Mouse (Mus musculus) myocyte (in vitro differentiated cells): Measurements from ENCODE around the gene Cmtm6.

Source experiments
- CEBPB ChIP-seq: IDR thresholded peaks from 2 replicates; pipeline ENCODE4 v1.6.1; 2011; ENCODE audit warnings: mild to moderate bottlenecking, moderate library complexity; ENCODE audit not compliant: poor library complexity, insufficient read depth, severe bottlenecking
- E2F4 ChIP-seq: IDR thresholded peaks from one replicate; pipeline ENCODE4 v1.6.1; 2011; ENCODE audit warnings: mild to moderate bottlenecking, control low read depth, moderate library complexity; ENCODE audit not compliant: insufficient read depth
- MAX ChIP-seq: IDR thresholded peaks from one replicate; pipeline ENCODE4 v1.6.1; 2011; ENCODE audit warnings: low read depth, mild to moderate bottlenecking, control low read depth
- MYOD1 ChIP-seq, 3 experiments: IDR thresholded peaks; one replicate each; pipeline ENCODE4 v1.6.1; 2011; ENCODE audit warnings: control low read depth in 2 of 3, low read depth in 2 of 3, mild to moderate bottlenecking in 2 of 3, moderate library complexity in 1 of 3; ENCODE audit not compliant: insufficient read length in 2 of 3, control insufficient read depth in 1 of 3
- MYOG ChIP-seq, 3 experiments: IDR thresholded peaks; one replicate each; pipeline ENCODE4 v1.6.1; 2011; ENCODE audit warnings: control low read depth in 2 of 3, low read depth in 2 of 3, mild to moderate bottlenecking in 2 of 3; ENCODE audit not compliant: insufficient read length in 2 of 3, control insufficient read depth in 1 of 3, insufficient read depth in 1 of 3
- POLR2A ChIP-seq: IDR thresholded peaks from one replicate; pipeline ENCODE4 v1.6.1; 2011; ENCODE audit warnings: low read depth, mild to moderate bottlenecking, control low read depth, moderate library complexity; ENCODE audit not compliant: insufficient read length
- POLR2AphosphoS2 ChIP-seq: IDR thresholded peaks from one replicate; pipeline ENCODE4 v1.6.1; 2011; ENCODE audit warnings: low read depth, control low read depth; ENCODE audit not compliant: insufficient read length
- REST ChIP-seq: IDR thresholded peaks from one replicate; pipeline ENCODE4 v1.6.1; 2011; ENCODE audit warnings: mild to moderate bottlenecking, control low read depth, moderate library complexity; ENCODE audit not compliant: insufficient read depth, insufficient read length
- SRF ChIP-seq: IDR thresholded peaks from one replicate; pipeline ENCODE4 v1.6.1; 2011; ENCODE audit warnings: low read depth; ENCODE audit not compliant: control insufficient read depth, insufficient read length
- TCF12 ChIP-seq: IDR thresholded peaks from one replicate; pipeline ENCODE4 v1.6.1; 2011; ENCODE audit warnings: mild to moderate bottlenecking, control low read depth; ENCODE audit not compliant: poor library complexity, insufficient read depth, severe bottlenecking
- TCF3 ChIP-seq: IDR thresholded peaks from one replicate; pipeline ENCODE4 v1.6.1; 2011; ENCODE audit warnings: low read depth, control low read depth; ENCODE audit not compliant: insufficient read length
- USF1 ChIP-seq: IDR thresholded peaks from one replicate; pipeline ENCODE4 v1.6.1; 2011; ENCODE audit warnings: low read depth, mild to moderate bottlenecking, control low read depth, moderate library complexity

- TF ChIP-seq POLR2A (no peak), POLR2AphosphoS2 (no peak), USF1 (no peak), TCF12 (no peak), MYOD1 (IDR thresholded peaks at IDR 0.05; ENCODE audit: control insufficient read depth in 1 of 3, insufficient read length in 2 of 3, low read depth in 2 of 3) (no peak), MYOG (IDR thresholded peaks at IDR 0.05; ENCODE audit: control insufficient read depth in 1 of 3, insufficient read depth in 1 of 3, insufficient read length in 2 of 3, low read depth in 2 of 3) (no peak), SRF (no peak), CEBPB (no peak), MAX (no peak), REST (no peak), E2F4 (no peak), TCF3 (no peak)
These were observed 3.6 kb upstream of the Cmtm6 start for GRCm38 (mm10) chr9:114727315-114727714.
